ENCODE assay signal across 9 mouse cellular contexts in the genomic region with DNA sequence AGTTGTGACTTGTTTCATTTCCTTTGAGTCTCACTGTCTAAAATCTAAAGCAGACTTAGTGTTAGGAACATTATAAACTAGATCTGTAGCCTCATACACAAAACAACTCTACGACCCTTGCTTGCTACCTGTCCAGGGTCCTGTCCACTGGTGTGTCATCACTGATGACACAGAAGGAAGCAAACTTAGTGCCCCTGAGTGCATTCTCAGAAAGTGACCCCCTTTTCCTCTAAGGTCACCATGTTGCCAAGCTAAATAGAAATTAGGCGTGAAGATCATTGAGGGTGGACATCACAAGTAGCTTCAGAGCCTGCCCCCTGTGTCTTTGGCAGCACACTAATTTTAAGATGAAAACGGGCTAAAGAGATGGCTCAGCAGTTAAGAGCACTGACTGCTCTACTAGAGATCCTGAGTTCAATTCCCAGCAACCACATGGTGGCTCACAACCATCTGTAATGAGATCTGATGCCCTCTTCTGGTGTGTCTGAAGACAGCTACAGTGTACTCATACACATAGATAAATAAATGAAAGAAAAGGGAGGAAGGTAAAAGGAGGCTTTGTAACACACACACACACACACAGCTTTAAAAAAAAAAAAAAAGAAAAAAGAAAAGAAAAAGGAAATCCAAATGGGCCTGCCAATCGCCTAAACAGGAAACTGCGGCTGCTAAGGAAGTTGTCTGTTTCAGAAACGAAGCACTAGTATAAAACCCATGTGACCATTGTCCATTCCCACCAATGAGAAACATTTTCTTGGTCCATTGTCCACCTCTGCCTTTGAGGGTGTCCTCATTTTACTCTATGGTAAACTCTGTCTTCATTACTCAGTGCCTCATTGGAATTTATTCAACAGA. TPM values are rescaled to one million over a fixed set of nuclear protein-coding genes. Genes with fewer than 3 reads are reported as not detected.
DNase-seq lines count a peak whose midpoint lies in the region; ATAC-seq and TF ChIP-seq lines count a peak whose summit lies in the region.
"Had no signal": no experiment of that assay in that cellular context is flagged by ENCODE, and none has a peak within 500 bp of the region (broad histone marks: within the 10 kb centered on the region; RNA-seq: fewer than 3 reads in every experiment).

No protein-coding gene starts in this region.

- peak overlapping the region; percentile 76 for H3K9ac ChIP-seq in heart, embryonic 14.5 days (ENCODE audit: low read length)
- H3K9ac ChIP-seq in hindbrain, embryonic 13.5 days = peak overlapping the region; percentile 64; the same call in 1 of the 2 replicates
- peak overlapping the region; percentile 62; the same call in 1 of the 2 replicates for H3K9ac ChIP-seq in midbrain, embryonic 11.5 days (ENCODE audit: low read length)

- 58% methylated on average over 6 of the region's 6 CpGs for WGBS in heart, embryonic 14.5 days
- WGBS in bone marrow, adult 2 months = 11% methylated on average over 6 of the region's 6 CpGs
- 65% methylated on average over 6 of the region's 6 CpGs for WGBS in hindbrain, embryonic 13.5 days
- 72% methylated on average over 6 of the region's 6 CpGs for whole genome bisulfite sequencing in midbrain, embryonic 11.5 days

- H3K27me3 ChIP-seq in heart, embryonic 14.5 days (ENCODE audit: control insufficient read depth, insufficient read depth, low read length) = no peaks in the 10 kb centered on the region
- no peaks in the 10 kb centered on the region for H3K27me3 ChIP-seq in hindbrain, embryonic 13.5 days
- H3K27me3 ChIP-seq in midbrain, embryonic 11.5 days (ENCODE audit: control insufficient read depth, insufficient read depth, low read length) = no peaks in the 10 kb centered on the region
- H3K27me3 ChIP-seq: Patski had no signal

- TF ChIP-seq POLR2A in bone marrow, adult 2 months (IDR thresholded peaks at IDR 0.05; ENCODE audit: borderline replicate concordance, control insufficient read depth, low read depth, low read length) = no peak

- no peaks in the 10 kb centered on the region for H3K9me3 ChIP-seq in heart, embryonic 14.5 days (ENCODE audit: control insufficient read depth, low read length)
- no peaks in the 10 kb centered on the region for H3K9me3 ChIP-seq in hindbrain, embryonic 13.5 days
- H3K9me3 ChIP-seq in midbrain, embryonic 11.5 days (ENCODE audit: control insufficient read depth, low read length) = no peaks in the 10 kb centered on the region

- DNase-seq in heart, postnatal 14 days = no peak
- peak; percentile 73 for DNase-seq in midbrain, embryonic 11.5 days (ENCODE audit: low spot score, missing footprints)
- no peak for DNase-seq in thymus, postnatal 0 days (ENCODE audit: low spot score)
- DNase-seq in adrenal gland, adult 8-10 months = no peak
- no peak for DNase-seq in kidney, postnatal 4 days

- H3K4me3 ChIP-seq in heart, embryonic 14.5 days (ENCODE audit: control insufficient read depth in 1 of 2, insufficient read depth in 1 of 2, low read depth in 1 of 2, low read length in 2 of 2) = peak overlapping the region; percentile 59 to 69
- H3K4me3 ChIP-seq in bone marrow, adult 2 months (replicated peaks; ENCODE audit: control insufficient read depth, low read depth, low read length) = peak overlapping the region; percentile 72
- peak overlapping the region; percentile 76 for H3K4me3 ChIP-seq in hindbrain, embryonic 13.5 days
- peak overlapping the region; percentile 84 for H3K4me3 ChIP-seq in midbrain, embryonic 11.5 days (ENCODE audit: low read depth, low read length)

- peaks cover 23% of the 10 kb centered on the region for H3K36me3 ChIP-seq in heart, embryonic 14.5 days (ENCODE audit: control insufficient read depth, insufficient read depth, low read length)
- peaks cover 19% of the 10 kb centered on the region for H3K36me3 ChIP-seq in hindbrain, embryonic 13.5 days
- H3K36me3 ChIP-seq in midbrain, embryonic 11.5 days (ENCODE audit: control insufficient read depth, insufficient read depth, low read length) = peaks cover 9% of the 10 kb centered on the region; the same call in 1 of the 2 replicates

- TF ChIP-seq CTCF in bone marrow, adult 2 months (IDR thresholded peaks at IDR 0.05; ENCODE audit: control insufficient read depth, insufficient read depth, low read length) = no peak

- ATAC-seq in heart, embryonic 14.5 days (ENCODE audit: insufficient number of reproducible peaks, insufficient read depth, low FRiP score, low read depth) = no peak
- ATAC-seq in hindbrain, embryonic 13.5 days (ENCODE audit: low FRiP score) = no peak
- no peak for ATAC-seq in midbrain, embryonic 11.5 days (ENCODE audit: low FRiP score)

- H3K27ac ChIP-seq in heart, embryonic 14.5 days (replicated peaks in 1 of 2; ENCODE audit: control insufficient read depth in 1 of 2, insufficient read depth in 1 of 2, low read depth in 2 of 2, low read length in 2 of 2) = peak overlapping the region; percentile 88 to 90
- H3K27ac ChIP-seq in bone marrow, adult 2 months (ENCODE audit: control insufficient read depth, insufficient read depth, low read depth, low read length, poor library complexity) = peak overlapping the region; percentile 63; the same call in 1 of the 2 replicates
- peak overlapping the region; percentile 83 for H3K27ac ChIP-seq in hindbrain, embryonic 13.5 days
- no peak overlapping the region for H3K27ac ChIP-seq in midbrain, embryonic 11.5 days (ENCODE audit: low read depth, low read length)

- peak overlapping the region; percentile 74 for H3K4me2 ChIP-seq in heart, embryonic 14.5 days (ENCODE audit: low read length)
- H3K4me2 ChIP-seq in hindbrain, embryonic 13.5 days = peak overlapping the region; percentile 63
- peak overlapping the region; percentile 57 for H3K4me2 ChIP-seq in midbrain, embryonic 11.5 days

- intact Hi-C loops in heart, postnatal 14 days (cut with DNase I) = no loop called here

- peaks cover 8 to 14% of the 10 kb centered on the region in 2 experiments for H3K4me1 ChIP-seq in heart, embryonic 14.5 days (ENCODE audit: control insufficient read depth in 2 of 2, insufficient read depth in 2 of 2, low read length in 2 of 2)
- H3K4me1 ChIP-seq in bone marrow, adult 2 months (ENCODE audit: control insufficient read depth, insufficient read depth, low read length) = no peaks in the 10 kb centered on the region; the same call in 1 of the 2 replicates
- H3K4me1 ChIP-seq in hindbrain, embryonic 13.5 days (replicated peaks) = peaks cover 20% of the 10 kb centered on the region
- peaks cover 10% of the 10 kb centered on the region for H3K4me1 ChIP-seq in midbrain, embryonic 11.5 days (ENCODE audit: control insufficient read depth, insufficient read depth, low read length)

RNA-seq across cellular contexts. Expression of a gene that starts 1.1 kb away (rescaled TPM):
- 57.4 and 60.8 TPM in 2 replicates for polyA plus RNA-seq in heart, embryonic 14.5 days (2014; fragmentation: Nextera tagmentation; extraction: Ambion mirVana)
- total RNA-seq in heart, postnatal 14 days (2021) = 10 to 100 TPM; 44.0 to 45.7 TPM
- polyA plus RNA-seq in bone marrow, adult 2 months (2011; ENCODE audit: insufficient read depth, insufficient read length, low replicate concordance, missing spikeins) = 22.9 and 29.1 TPM in 2 replicates
- polyA plus RNA-seq in hindbrain, embryonic 13.5 days (2015; fragmentation: Nextera tagmentation; extraction: Ambion mirVana) = 91.6 and 92.3 TPM in 2 replicates
- polyA plus RNA-seq in midbrain, embryonic 11.5 days (2014; fragmentation: Nextera tagmentation; extraction: Ambion mirVana) = 143 and 147 TPM in 2 replicates
- polyA plus RNA-seq in thymus, postnatal 0 days (2015; fragmentation: Nextera tagmentation; extraction: Ambion mirVana) = 119 and 121 TPM in 2 replicates
- 10 to 100 TPM; 59.5 to 89.6 (median 75.2) TPM for total RNA-seq in adrenal gland, adult 8-10 months (2022)

RNA-seq across cellular contexts. Expression of a gene that starts 8.2 kb away (rescaled TPM):
- polyA plus RNA-seq in heart, embryonic 14.5 days (2014; fragmentation: Nextera tagmentation; extraction: Ambion mirVana) = 8.6 and 8.9 TPM in 2 replicates
- 10 to 100 TPM; 12.4 to 14.3 TPM for total RNA-seq in heart, postnatal 14 days (2021)
- 8.6 and 20.6 TPM in 2 replicates for polyA plus RNA-seq in bone marrow, adult 2 months (2011; ENCODE audit: insufficient read depth, insufficient read length, low replicate concordance, missing spikeins)
- polyA plus RNA-seq in hindbrain, embryonic 13.5 days (2015; fragmentation: Nextera tagmentation; extraction: Ambion mirVana) = 17.4 and 19.9 TPM in 2 replicates
- 7.2 and 9.6 TPM in 2 replicates for polyA plus RNA-seq in midbrain, embryonic 11.5 days (2014; fragmentation: Nextera tagmentation; extraction: Ambion mirVana)
- polyA plus RNA-seq in thymus, postnatal 0 days (2015; fragmentation: Nextera tagmentation; extraction: Ambion mirVana) = 16.8 and 18.5 TPM in 2 replicates
- total RNA-seq in adrenal gland, adult 8-10 months (2022) = 10 to 100 TPM; 38.1 to 70.3 (median 57.1) TPM

RNA-seq across cellular contexts. Expression of a gene that starts 21.7 kb away (rescaled TPM):
- polyA plus RNA-seq in heart, embryonic 14.5 days (2014; fragmentation: Nextera tagmentation; extraction: Ambion mirVana) = not detected in 2 replicates
- not detected for total RNA-seq in heart, postnatal 14 days (2021)
- polyA plus RNA-seq in bone marrow, adult 2 months (2011; ENCODE audit: insufficient read depth, insufficient read length, low replicate concordance, missing spikeins) = 4.7 TPM in 1 of 2 replicates, not detected in the other
- 0.12 and 0.19 TPM in 2 replicates for polyA plus RNA-seq in hindbrain, embryonic 13.5 days (2015; fragmentation: Nextera tagmentation; extraction: Ambion mirVana)
- polyA plus RNA-seq in midbrain, embryonic 11.5 days (2014; fragmentation: Nextera tagmentation; extraction: Ambion mirVana) = not detected in 2 replicates
- polyA plus RNA-seq in thymus, postnatal 0 days (2015; fragmentation: Nextera tagmentation; extraction: Ambion mirVana) = not detected in 2 replicates
- total RNA-seq in adrenal gland, adult 8-10 months (2022) = not detected
- polyA plus RNA-seq: Patski had no signal

RNA-seq across cellular contexts. Expression of a gene that starts 37.6 kb away (rescaled TPM):
- polyA plus RNA-seq in heart, embryonic 14.5 days (2014; fragmentation: Nextera tagmentation; extraction: Ambion mirVana) = 5.0 and 6.3 TPM in 2 replicates
- total RNA-seq in heart, postnatal 14 days (2021) = 10 to 100 TPM; 70.2 to 72.5 TPM
- not detected in 2 replicates for polyA plus RNA-seq in bone marrow, adult 2 months (2011; ENCODE audit: insufficient read depth, insufficient read length, low replicate concordance, missing spikeins)
- 0.16 and 0.49 TPM in 2 replicates for polyA plus RNA-seq in hindbrain, embryonic 13.5 days (2015; fragmentation: Nextera tagmentation; extraction: Ambion mirVana)
- polyA plus RNA-seq in midbrain, embryonic 11.5 days (2014; fragmentation: Nextera tagmentation; extraction: Ambion mirVana) = 0.25 TPM in 2 replicates
- polyA plus RNA-seq in thymus, postnatal 0 days (2015; fragmentation: Nextera tagmentation; extraction: Ambion mirVana) = 0.88 and 0.94 TPM in 2 replicates
- under 1 TPM; 0.37 to 0.75 (median 0.59) TPM for total RNA-seq in adrenal gland, adult 8-10 months (2022)
- polyA plus RNA-seq: Patski had no signal

RNA-seq across cellular contexts. Expression of a gene that starts 45.9 kb away (rescaled TPM):
- polyA plus RNA-seq in heart, embryonic 14.5 days (2014; fragmentation: Nextera tagmentation; extraction: Ambion mirVana) = 71.0 and 78.4 TPM in 2 replicates
- total RNA-seq in heart, postnatal 14 days (2021) = 10 to 100 TPM; 59.2 to 60.7 TPM
- 3.4 and 6.1 TPM in 2 replicates for polyA plus RNA-seq in bone marrow, adult 2 months (2011; ENCODE audit: insufficient read depth, insufficient read length, low replicate concordance, missing spikeins)
- 86.2 and 87.6 TPM in 2 replicates for polyA plus RNA-seq in hindbrain, embryonic 13.5 days (2015; fragmentation: Nextera tagmentation; extraction: Ambion mirVana)
- polyA plus RNA-seq in midbrain, embryonic 11.5 days (2014; fragmentation: Nextera tagmentation; extraction: Ambion mirVana) = 56.8 and 60.2 TPM in 2 replicates
- 2.0 and 2.5 TPM in 2 replicates for polyA plus RNA-seq in thymus, postnatal 0 days (2015; fragmentation: Nextera tagmentation; extraction: Ambion mirVana)
- 10 to 100 TPM; 14.3 to 42.2 (median 24.7) TPM for total RNA-seq in adrenal gland, adult 8-10 months (2022)
